Mouse (Mus musculus): ENCODE results near the gene Nckap5. TPM values are rescaled to one million over a fixed set of nuclear protein-coding genes. Genes with fewer than 3 reads are reported as not detected.

Gene Nckap5
- polyA plus RNA-seq, 1 experiment from 2014 or later, result 4.8 TPM

DNA sequence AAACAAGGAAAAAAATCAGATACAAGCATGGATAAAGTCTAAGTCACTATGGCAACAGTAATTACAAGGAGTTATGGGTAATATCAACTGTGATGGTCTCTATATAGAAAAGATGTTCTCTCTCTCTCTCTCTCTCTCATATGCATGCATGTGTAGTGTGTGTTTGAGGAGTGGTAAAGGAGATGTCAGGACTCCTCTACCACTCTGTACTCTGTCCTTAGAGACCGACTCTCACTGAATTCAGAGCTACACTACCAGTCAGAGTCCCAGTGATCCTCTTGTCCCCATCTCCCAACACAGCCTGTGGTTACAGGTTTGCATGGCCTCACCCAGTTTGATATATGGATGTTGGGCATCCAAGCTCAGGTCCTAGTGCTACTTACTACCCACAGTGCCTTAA, 662.0 kb downstream of the Nckap5 start:
- H3K9ac ChIP-seq (replicated peaks; ENCODE audit: low read depth, low read length), result no peak overlapping the region
- H3K36me3 ChIP-seq (ENCODE audit: control insufficient read depth, insufficient read depth, low read length), result no peaks in the 10 kb centered on the region
- no peak overlapping the region for H3K4me2 ChIP-seq (replicated peaks; ENCODE audit: low read depth, low read length)
- H3K27me3 ChIP-seq (ENCODE audit: control insufficient read depth, insufficient read depth, low read length), result no peaks in the 10 kb centered on the region
- no peak overlapping the region for H3K4me3 ChIP-seq (ENCODE audit: low read depth, low read length)
- H3K9me3 ChIP-seq (ENCODE audit: control insufficient read depth, low read depth, low read length), result no peaks in the 10 kb centered on the region
- 77% methylated on average over 1 of the region's 1 CpGs for WGBS
- no peak overlapping the region for H3K27ac ChIP-seq (ENCODE audit: low read length)
- ATAC-seq (ENCODE audit: insufficient number of reproducible peaks, insufficient read depth, low FRiP score, low read depth), result no peak
- H3K4me1 ChIP-seq (ENCODE audit: control insufficient read depth, insufficient read depth, low read length), result no peaks in the 10 kb centered on the region

DNA sequence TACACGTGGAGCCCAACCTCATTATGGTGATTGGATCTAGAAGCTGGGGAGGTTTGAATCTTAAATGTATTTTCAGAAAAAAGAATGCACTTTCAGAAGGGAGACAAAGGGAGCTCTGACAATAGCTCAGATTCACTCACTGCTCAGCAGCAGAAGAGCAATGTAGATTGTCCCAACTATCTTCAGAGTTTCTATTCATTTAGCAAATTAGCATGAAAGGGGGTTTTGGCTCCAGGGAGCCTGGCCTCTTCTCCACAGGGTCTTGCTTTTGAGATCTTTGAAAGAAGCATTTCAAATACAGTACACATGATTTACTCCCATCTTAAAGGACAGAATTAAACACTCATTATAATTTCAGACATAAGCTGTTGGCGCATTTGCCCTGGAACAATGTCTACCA, 662.5 kb downstream of the Nckap5 start:
- Histone ChIP-seq H3K27me3 (ENCODE audit: control insufficient read depth, insufficient read depth, low read length) (no peaks in the 10 kb centered on the region), H3K4me1 (ENCODE audit: control insufficient read depth, insufficient read depth, low read length) (no peaks in the 10 kb centered on the region), H3K9me3 (ENCODE audit: control insufficient read depth, low read depth, low read length) (no peaks in the 10 kb centered on the region), H3K4me2 (replicated peaks; ENCODE audit: low read depth, low read length) (no peak overlapping the region), H3K4me3 (ENCODE audit: low read depth, low read length) (no peak overlapping the region), H3K27ac (ENCODE audit: low read length) (no peak overlapping the region), H3K36me3 (ENCODE audit: control insufficient read depth, insufficient read depth, low read length) (no peaks in the 10 kb centered on the region), H3K9ac (replicated peaks; ENCODE audit: low read depth, low read length) (no peak overlapping the region)
- 60% methylated on average over 2 of the region's 2 CpGs for WGBS
- no peak for ATAC-seq (ENCODE audit: insufficient number of reproducible peaks, insufficient read depth, low FRiP score, low read depth)

DNA sequence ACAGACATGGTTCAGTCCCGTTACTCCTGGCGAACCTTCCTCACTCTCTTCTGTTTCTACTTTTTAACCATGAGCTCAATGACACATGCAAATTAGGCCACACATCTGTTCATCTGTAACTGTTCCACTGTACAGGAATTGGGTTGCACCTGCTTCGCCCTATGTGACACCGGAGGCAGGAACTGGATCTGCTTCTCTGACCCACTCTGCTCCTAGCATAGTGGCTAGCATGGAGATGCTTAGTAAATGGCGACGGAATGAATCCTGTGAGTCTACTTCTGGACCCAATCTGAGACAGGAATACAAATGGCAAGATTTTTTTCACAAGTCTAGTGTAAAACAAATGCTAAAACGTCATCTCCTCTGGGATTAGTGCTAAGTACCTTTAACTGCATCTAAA, 663.1 kb downstream of the Nckap5 start:
- no peak for ATAC-seq (ENCODE audit: insufficient number of reproducible peaks, insufficient read depth, low FRiP score, low read depth)
- H3K4me1 ChIP-seq (ENCODE audit: control insufficient read depth, insufficient read depth, low read length), result no peaks in the 10 kb centered on the region
- H3K4me2 ChIP-seq (replicated peaks; ENCODE audit: low read depth, low read length), result no peak overlapping the region
- no peaks in the 10 kb centered on the region for H3K9me3 ChIP-seq (ENCODE audit: control insufficient read depth, low read depth, low read length)
- no peak overlapping the region for H3K27ac ChIP-seq (ENCODE audit: low read length)
- no peak overlapping the region for H3K4me3 ChIP-seq (ENCODE audit: low read depth, low read length)
- no peaks in the 10 kb centered on the region for H3K27me3 ChIP-seq (ENCODE audit: control insufficient read depth, insufficient read depth, low read length)
- WGBS, result 74% methylated on average over 7 of the region's 7 CpGs
- no peaks in the 10 kb centered on the region for H3K36me3 ChIP-seq (ENCODE audit: control insufficient read depth, insufficient read depth, low read length)
- no peak overlapping the region for H3K9ac ChIP-seq (replicated peaks; ENCODE audit: low read depth, low read length)

DNA sequence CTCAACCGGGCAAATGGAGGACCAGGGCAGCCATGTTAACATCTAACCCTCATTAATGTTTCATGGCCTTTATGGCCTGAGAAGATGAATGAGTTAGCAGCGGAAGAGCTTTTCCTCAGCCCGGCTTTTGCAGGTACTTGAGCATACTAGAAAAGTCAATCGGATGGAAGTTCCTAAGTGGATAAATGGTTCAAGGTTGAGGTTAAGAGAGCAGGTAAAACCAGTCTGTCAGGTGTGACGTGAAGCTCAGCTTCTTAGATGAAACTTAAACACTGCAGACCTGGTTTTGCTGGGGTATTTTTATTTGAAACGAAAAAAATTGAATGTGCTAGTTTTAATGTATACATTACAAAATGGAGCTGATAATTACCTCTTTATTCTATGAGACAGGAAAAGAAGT, 671.3 kb downstream of the Nckap5 start:
- H3K27me3 ChIP-seq (ENCODE audit: control insufficient read depth, insufficient read depth, low read length), result no peaks in the 10 kb centered on the region
- H3K36me3 ChIP-seq (ENCODE audit: control insufficient read depth, insufficient read depth, low read length), result no peaks in the 10 kb centered on the region
- H3K27ac ChIP-seq (ENCODE audit: low read length), result no peak overlapping the region
- H3K9ac ChIP-seq (replicated peaks; ENCODE audit: low read depth, low read length), result no peak overlapping the region
- no peak for ATAC-seq (ENCODE audit: insufficient number of reproducible peaks, insufficient read depth, low FRiP score, low read depth)
- H3K9me3 ChIP-seq (ENCODE audit: control insufficient read depth, low read depth, low read length), result no peaks in the 10 kb centered on the region
- no peak overlapping the region for H3K4me3 ChIP-seq (ENCODE audit: low read depth, low read length)
- no peaks in the 10 kb centered on the region for H3K4me1 ChIP-seq (ENCODE audit: control insufficient read depth, insufficient read depth, low read length)
- WGBS, result 49% methylated on average over 6 of the region's 6 CpGs
- H3K4me2 ChIP-seq (replicated peaks; ENCODE audit: low read depth, low read length), result no peak overlapping the region

DNA sequence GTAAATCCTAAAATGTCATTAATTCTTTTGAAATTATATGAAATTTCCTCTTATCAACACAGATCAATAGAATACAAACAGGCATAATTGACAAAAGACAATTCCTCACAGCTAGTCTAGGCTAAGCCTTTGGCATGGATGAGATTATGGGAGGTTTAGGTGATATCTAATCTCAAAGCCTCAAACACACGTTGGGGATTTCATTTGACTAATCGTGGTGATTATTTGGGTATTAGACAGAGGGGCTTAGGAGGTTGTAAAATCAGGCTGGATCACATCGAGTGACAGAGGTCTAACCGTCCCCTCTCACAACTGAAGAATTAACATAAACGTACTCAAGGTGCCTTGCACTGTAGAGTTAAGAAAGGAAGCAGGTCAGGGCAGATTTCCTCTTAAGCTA, 674.8 kb downstream of the Nckap5 start:
- H3K4me2 ChIP-seq (replicated peaks; ENCODE audit: low read depth, low read length), result no peak overlapping the region
- no peaks in the 10 kb centered on the region for H3K36me3 ChIP-seq (ENCODE audit: control insufficient read depth, insufficient read depth, low read length)
- H3K9me3 ChIP-seq (ENCODE audit: control insufficient read depth, low read depth, low read length), result no peaks in the 10 kb centered on the region
- no peaks in the 10 kb centered on the region for H3K4me1 ChIP-seq (ENCODE audit: control insufficient read depth, insufficient read depth, low read length)
- H3K27ac ChIP-seq (ENCODE audit: low read length), result no peak overlapping the region
- ATAC-seq (ENCODE audit: insufficient number of reproducible peaks, insufficient read depth, low FRiP score, low read depth), result no peak
- H3K9ac ChIP-seq (replicated peaks; ENCODE audit: low read depth, low read length), result no peak overlapping the region
- no peaks in the 10 kb centered on the region for H3K27me3 ChIP-seq (ENCODE audit: control insufficient read depth, insufficient read depth, low read length)
- no peak overlapping the region for H3K4me3 ChIP-seq (ENCODE audit: low read depth, low read length)
- 49% methylated on average over 5 of the region's 5 CpGs for WGBS

DNA sequence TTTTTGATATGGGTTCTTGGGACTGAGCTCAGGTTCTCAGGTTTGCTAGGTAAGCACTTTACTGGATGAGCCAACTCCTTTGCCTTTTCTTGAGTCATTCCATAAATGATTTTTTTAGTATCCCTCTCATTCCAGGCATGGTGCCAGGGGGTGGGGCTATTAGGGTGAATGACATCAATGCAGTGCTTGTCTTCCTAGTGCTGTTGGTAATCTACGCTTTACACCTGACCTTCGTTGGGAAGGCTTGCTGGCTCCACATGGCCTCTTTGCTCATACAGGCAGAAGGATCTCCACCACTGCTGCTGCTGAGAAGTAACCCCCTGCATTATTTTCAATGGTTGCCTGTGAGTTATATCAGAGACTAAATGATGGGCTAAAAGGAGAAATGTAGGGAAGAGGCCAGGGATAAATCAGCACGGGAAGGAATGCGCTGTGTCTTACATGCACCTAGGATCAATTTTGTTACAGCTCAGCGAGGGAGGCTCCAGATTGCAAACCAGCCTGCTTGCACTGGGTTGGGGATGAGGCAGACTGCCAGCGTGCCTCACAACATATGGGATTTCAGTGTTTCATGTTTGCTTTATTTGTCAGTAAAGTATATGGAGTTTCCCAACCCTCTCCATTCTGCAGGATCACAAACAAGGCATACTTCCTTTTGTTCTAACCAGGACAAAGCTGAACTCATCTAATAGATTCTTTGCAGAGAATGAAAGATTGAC, 676.9 kb downstream of the Nckap5 start:
- WGBS, result 77% methylated on average over 6 of the region's 6 CpGs
- no peak overlapping the region for H3K4me3 ChIP-seq (ENCODE audit: low read depth, low read length)
- ATAC-seq (ENCODE audit: insufficient number of reproducible peaks, insufficient read depth, low FRiP score, low read depth), result no peak

DNA sequence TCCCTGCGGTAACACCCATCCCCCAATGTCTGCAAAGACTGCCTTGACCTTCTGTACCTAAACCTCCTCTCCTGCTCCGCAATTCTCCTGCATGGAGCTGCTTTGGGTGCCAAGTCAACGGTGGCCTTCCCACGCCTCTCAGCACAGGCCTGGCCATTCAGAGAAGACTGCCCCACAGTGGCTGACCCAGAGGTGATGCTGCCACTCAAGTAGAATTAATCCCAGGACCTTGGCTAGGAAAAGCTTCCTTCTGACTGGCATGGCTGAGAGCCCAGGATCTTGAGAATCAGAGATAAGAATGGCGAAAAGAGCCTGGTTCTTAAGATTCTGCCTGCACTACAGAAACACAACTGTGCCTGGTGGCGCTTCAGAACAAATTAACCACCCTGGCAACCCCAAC, 678.4 kb downstream of the Nckap5 start:
- 79% methylated on average over 6 of the region's 6 CpGs for WGBS
- no peaks in the 10 kb centered on the region for H3K4me1 ChIP-seq (ENCODE audit: control insufficient read depth, insufficient read depth, low read length)
- no peaks in the 10 kb centered on the region for H3K9me3 ChIP-seq (ENCODE audit: control insufficient read depth, low read depth, low read length)
- no peak overlapping the region for H3K27ac ChIP-seq (ENCODE audit: low read length)
- H3K9ac ChIP-seq (replicated peaks; ENCODE audit: low read depth, low read length), result no peak overlapping the region
- no peak overlapping the region for H3K4me2 ChIP-seq (replicated peaks; ENCODE audit: low read depth, low read length)
- H3K27me3 ChIP-seq (ENCODE audit: control insufficient read depth, insufficient read depth, low read length), result no peaks in the 10 kb centered on the region
- no peak for ATAC-seq (ENCODE audit: insufficient number of reproducible peaks, insufficient read depth, low FRiP score, low read depth)
- H3K4me3 ChIP-seq (ENCODE audit: low read depth, low read length), result no peak overlapping the region
- no peaks in the 10 kb centered on the region for H3K36me3 ChIP-seq (ENCODE audit: control insufficient read depth, insufficient read depth, low read length)

More for the DNA sequence above, 676.9 kb downstream of the Nckap5 start:
- no peak overlapping the region for H3K4me2 ChIP-seq (replicated peaks; ENCODE audit: low read depth, low read length)
- no peak overlapping the region for H3K9ac ChIP-seq (replicated peaks; ENCODE audit: low read depth, low read length)
- H3K27ac ChIP-seq (ENCODE audit: low read length), result no peak overlapping the region
- H3K4me1 ChIP-seq (ENCODE audit: control insufficient read depth, insufficient read depth, low read length), result no peaks in the 10 kb centered on the region
- H3K27me3 ChIP-seq (ENCODE audit: control insufficient read depth, insufficient read depth, low read length), result no peaks in the 10 kb centered on the region
- H3K36me3 ChIP-seq (ENCODE audit: control insufficient read depth, insufficient read depth, low read length), result no peaks in the 10 kb centered on the region
- no peaks in the 10 kb centered on the region for H3K9me3 ChIP-seq (ENCODE audit: control insufficient read depth, low read depth, low read length)

DNA sequence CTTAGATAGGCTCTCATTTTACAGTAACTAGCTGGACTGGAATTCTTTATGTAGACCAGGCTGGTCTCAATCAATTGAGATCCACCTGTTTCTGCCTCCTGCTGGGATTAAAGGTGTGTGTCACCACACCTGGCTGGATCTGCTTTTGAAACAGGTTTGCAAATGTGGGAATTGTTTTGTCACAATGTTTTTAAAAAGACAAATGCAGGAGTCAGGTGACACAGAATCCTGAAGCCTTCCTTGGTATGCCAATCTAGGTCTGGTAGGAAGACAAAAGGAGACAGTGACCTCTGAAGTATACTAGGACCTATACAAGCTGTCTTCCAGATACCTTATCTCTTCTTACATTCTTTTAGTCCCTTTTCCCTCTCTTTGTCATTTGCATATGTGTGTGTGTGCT, 680.6 kb downstream of the Nckap5 start:
- Histone ChIP-seq H3K9me3 (ENCODE audit: control insufficient read depth, low read depth, low read length) (no peaks in the 10 kb centered on the region), H3K27me3 (ENCODE audit: control insufficient read depth, insufficient read depth, low read length) (no peaks in the 10 kb centered on the region), H3K4me2 (replicated peaks; ENCODE audit: low read depth, low read length) (no peak overlapping the region), H3K27ac (ENCODE audit: low read length) (no peak overlapping the region), H3K4me3 (ENCODE audit: low read depth, low read length) (no peak overlapping the region), H3K36me3 (ENCODE audit: control insufficient read depth, insufficient read depth, low read length) (no peaks in the 10 kb centered on the region), H3K9ac (replicated peaks; ENCODE audit: low read depth, low read length) (no peak overlapping the region), H3K4me1 (ENCODE audit: control insufficient read depth, insufficient read depth, low read length) (no peaks in the 10 kb centered on the region)
- ATAC-seq (ENCODE audit: insufficient number of reproducible peaks, insufficient read depth, low FRiP score, low read depth), result no peak

DNA sequence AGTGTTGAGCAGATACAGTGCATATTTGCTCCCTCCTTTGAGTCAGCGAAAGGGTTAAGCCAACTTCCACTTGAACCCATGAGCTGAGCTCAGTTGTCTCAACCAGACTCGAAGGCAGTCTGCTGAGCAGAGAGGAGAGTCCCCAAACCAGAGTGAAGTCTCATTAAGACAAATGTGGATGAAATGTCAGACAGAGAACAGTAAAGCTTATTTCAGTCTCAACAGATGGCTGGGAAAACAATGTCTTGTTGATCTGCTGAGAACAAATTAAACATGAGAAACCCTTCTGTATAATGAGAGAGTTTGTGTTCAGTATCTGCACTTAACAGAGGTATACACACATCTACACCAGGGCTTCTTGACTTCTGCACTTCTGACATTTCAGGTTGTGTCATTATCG, 694.9 kb downstream of the Nckap5 start:
- H3K9ac ChIP-seq (replicated peaks; ENCODE audit: low read depth, low read length), result no peak overlapping the region
- 81% methylated on average over 3 of the region's 3 CpGs for WGBS
- no peaks in the 10 kb centered on the region for H3K9me3 ChIP-seq (ENCODE audit: control insufficient read depth, low read depth, low read length)
- no peak overlapping the region for H3K4me3 ChIP-seq (ENCODE audit: low read depth, low read length)
- H3K27me3 ChIP-seq (ENCODE audit: control insufficient read depth, insufficient read depth, low read length), result no peaks in the 10 kb centered on the region
- H3K27ac ChIP-seq (ENCODE audit: low read length), result no peak overlapping the region
- no peaks in the 10 kb centered on the region for H3K4me1 ChIP-seq (ENCODE audit: control insufficient read depth, insufficient read depth, low read length)
- H3K4me2 ChIP-seq (replicated peaks; ENCODE audit: low read depth, low read length), result no peak overlapping the region
- no peaks in the 10 kb centered on the region for H3K36me3 ChIP-seq (ENCODE audit: control insufficient read depth, insufficient read depth, low read length)
- no peak for ATAC-seq (ENCODE audit: insufficient number of reproducible peaks, insufficient read depth, low FRiP score, low read depth)
